ENCODE assay signal across 7 mouse cellular contexts in genomic region chr3:78901838-78902484, GRCm38 (mm10).
DNase-seq lines count a peak whose midpoint lies in the region; ATAC-seq and TF ChIP-seq lines count a peak whose summit lies in the region.

No protein-coding gene starts in this region.

- H3K9me3 ChIP-seq in forebrain, embryonic 16.5 days (ENCODE audit: control insufficient read depth, low read length): no peaks in the 10 kb centered on the region
- H3K9me3 ChIP-seq in stomach, embryonic 15.5 days: no peaks in the 10 kb centered on the region
- no peaks in the 10 kb centered on the region for H3K9me3 ChIP-seq in liver, postnatal 0 days (ENCODE audit: low read length)

- TF ChIP-seq EP300 in liver, postnatal 0 days (IDR thresholded peaks at IDR 0.05; ENCODE audit: low read depth): no peak

- no peak overlapping the region for H3K27ac ChIP-seq in forebrain, embryonic 16.5 days (ENCODE audit: low read length)
- no peak overlapping the region for H3K27ac ChIP-seq in stomach, embryonic 15.5 days
- H3K27ac ChIP-seq in liver, postnatal 0 days (ENCODE audit: low read depth): no peak overlapping the region

- no peak for TF ChIP-seq CTCF in liver, postnatal 0 days (IDR thresholded peaks at IDR 0.05; ENCODE audit: low read depth)

- peak; percentile 10 for DNase-seq in adrenal gland, adult 2 months
- peak; percentile 36 for DNase-seq in adrenal gland, postnatal 25 days
- DNase-seq in heart, postnatal 4 days: peak; percentile 67
- DNase-seq in layer of hippocampus, postnatal 10 days (ENCODE audit: low spot score in 2 of 2): peak; percentile 39 to 64
- no peak for DNase-seq in liver, postnatal 0 days

- H3K4me2 ChIP-seq in forebrain, embryonic 16.5 days (ENCODE audit: low read length): 0 out of 2 replicates have a peak overlapping the region, but pooled peaks have one; percentile 12
- no peak overlapping the region for H3K4me2 ChIP-seq in stomach, embryonic 15.5 days
- no peak overlapping the region for H3K4me2 ChIP-seq in liver, postnatal 0 days (ENCODE audit: low read depth, low read length)

- H3K4me1 ChIP-seq in forebrain, embryonic 16.5 days (replicated peaks; ENCODE audit: control insufficient read depth, insufficient read depth, low read length): peaks cover 11% of the 10 kb centered on the region
- H3K4me1 ChIP-seq in stomach, embryonic 15.5 days: 0 out of 2 replicates have a peak, but pooled peaks cover 2% of the 10 kb centered on the region
- H3K4me1 ChIP-seq in liver, postnatal 0 days (ENCODE audit: insufficient read depth): no peaks in the 10 kb centered on the region

- WGBS in forebrain, embryonic 16.5 days: 18% methylated on average over 4 of the region's 4 CpGs
- WGBS in stomach, embryonic 15.5 days: 52% methylated on average over 4 of the region's 4 CpGs
- 62% methylated on average over 4 of the region's 4 CpGs for WGBS in liver, postnatal 0 days (ENCODE audit: insufficient replicate concordance)

- ATAC-seq in forebrain, embryonic 16.5 days: peak; percentile 76
- 0 out of 2 replicates have a peak, but pooled peaks have one; percentile 43 for ATAC-seq in stomach, embryonic 15.5 days (ENCODE audit: insufficient read depth, low FRiP score, low read depth)
- no peak for ATAC-seq in liver, postnatal 0 days

- no peak overlapping the region for H3K9ac ChIP-seq in forebrain, embryonic 16.5 days (replicated peaks; ENCODE audit: low read depth, low read length)
- H3K9ac ChIP-seq in stomach, embryonic 15.5 days: no peak overlapping the region
- H3K9ac ChIP-seq in liver, postnatal 0 days (replicated peaks): no peak overlapping the region

- H3K4me3 ChIP-seq in forebrain, embryonic 16.5 days (replicated peaks; ENCODE audit: low read length): no peak overlapping the region
- H3K4me3 ChIP-seq in stomach, embryonic 15.5 days (replicated peaks): no peak overlapping the region
- no peak overlapping the region for H3K4me3 ChIP-seq in liver, postnatal 0 days (ENCODE audit: low read depth, low read length)

- no peaks in the 10 kb centered on the region for H3K36me3 ChIP-seq in forebrain, embryonic 16.5 days (ENCODE audit: control insufficient read depth, insufficient read depth)
- H3K36me3 ChIP-seq in stomach, embryonic 15.5 days: no peaks in the 10 kb centered on the region
- no peaks in the 10 kb centered on the region for H3K36me3 ChIP-seq in liver, postnatal 0 days (replicated peaks; ENCODE audit: insufficient read depth, low read length)

- no peaks in the 10 kb centered on the region for H3K27me3 ChIP-seq in forebrain, embryonic 16.5 days (replicated peaks; ENCODE audit: control insufficient read depth, insufficient read depth, low read length)
- H3K27me3 ChIP-seq in stomach, embryonic 15.5 days (replicated peaks): no peaks in the 10 kb centered on the region
- no peaks in the 10 kb centered on the region for H3K27me3 ChIP-seq in liver, postnatal 0 days (ENCODE audit: insufficient read depth, low read length)
